Mouse (Mus musculus): Measurements from ENCODE around the gene Foxi2. TPM values are rescaled to one million over a fixed set of nuclear protein-coding genes. Genes with fewer than 3 reads are reported as not detected.

The Foxi2 gene
- polyA plus RNA-seq, 1 experiment from 2014 or later = not detected

- Histone ChIP-seq H3K36me3 (ENCODE audit: control insufficient read depth, insufficient read depth) (no peaks in the 10 kb centered on the region), H3K27me3 (ENCODE audit: control insufficient read depth, insufficient read depth, low read depth, low read length) (no peaks in the 10 kb centered on the region), H3K9ac (ENCODE audit: low read depth, low read length) (no peak overlapping the region), H3K4me2 (ENCODE audit: low read depth, low read length) (no peak overlapping the region), H3K4me3 (ENCODE audit: low read depth, low read length) (no peak overlapping the region), H3K9me3 (replicated peaks; ENCODE audit: control insufficient read depth, low read length) (no peaks in the 10 kb centered on the region), H3K4me1 (ENCODE audit: control insufficient read depth, low read depth, low read length) (peaks cover 6% of the 10 kb centered on the region; the same call in 1 of the 2 replicates), H3K27ac (ENCODE audit: low read length) (no peak overlapping the region)
- no peak for ATAC-seq (ENCODE audit: low read depth)
- 59% methylated on average over 6 of the region's 6 CpGs for WGBS (ENCODE audit: insufficient replicate concordance)
Measured at GRCm38 (mm10) chr7:135397096-135397495, 13.0 kb upstream of the Foxi2 start.

GRCm38 (mm10) chr7:135397874-135398273, 12.2 kb upstream of the Foxi2 start:
- Histone ChIP-seq H3K27ac (ENCODE audit: low read length) (peak overlapping the region; percentile 16; the same call in 1 of the 2 replicates), H3K9ac (ENCODE audit: low read depth, low read length) (no peak overlapping the region), H3K4me2 (ENCODE audit: low read depth, low read length) (0 out of 2 replicates have a peak overlapping the region, but pooled peaks have one; percentile 22), H3K36me3 (ENCODE audit: control insufficient read depth, insufficient read depth) (no peaks in the 10 kb centered on the region), H3K4me1 (ENCODE audit: control insufficient read depth, low read depth, low read length) (peaks cover 6% of the 10 kb centered on the region; the same call in 1 of the 2 replicates), H3K27me3 (ENCODE audit: control insufficient read depth, insufficient read depth, low read depth, low read length) (no peaks in the 10 kb centered on the region), H3K9me3 (replicated peaks; ENCODE audit: control insufficient read depth, low read length) (no peaks in the 10 kb centered on the region), H3K4me3 (ENCODE audit: low read depth, low read length) (no peak overlapping the region)
- peak; percentile 92 for ATAC-seq (ENCODE audit: low read depth)
- 7% methylated on average over 5 of the region's 5 CpGs for WGBS (ENCODE audit: insufficient replicate concordance)

- H3K9me3 ChIP-seq (replicated peaks; ENCODE audit: control insufficient read depth, low read length) = no peaks in the 10 kb centered on the region
- peaks cover under 1% of the 10 kb centered on the region; the same call in 1 of the 2 replicates for H3K4me1 ChIP-seq (ENCODE audit: control insufficient read depth, low read depth, low read length)
- no peak overlapping the region for H3K9ac ChIP-seq (ENCODE audit: low read depth, low read length)
- H3K27ac ChIP-seq (ENCODE audit: low read length) = no peak overlapping the region
- no peaks in the 10 kb centered on the region for H3K27me3 ChIP-seq (ENCODE audit: control insufficient read depth, insufficient read depth, low read depth, low read length)
- no peak overlapping the region for H3K4me3 ChIP-seq (ENCODE audit: low read depth, low read length)
- H3K36me3 ChIP-seq (ENCODE audit: control insufficient read depth, insufficient read depth) = no peaks in the 10 kb centered on the region
- no peak overlapping the region for H3K4me2 ChIP-seq (ENCODE audit: low read depth, low read length)
- ATAC-seq (ENCODE audit: low read depth) = no peak
- 4% methylated on average over 5 of the region's 5 CpGs for WGBS (ENCODE audit: insufficient replicate concordance)
Measured at GRCm38 (mm10) chr7:135403416-135403815, 6.7 kb upstream of the Foxi2 start.

- peaks cover 23% of the 10 kb centered on the region for H3K27me3 ChIP-seq (ENCODE audit: control insufficient read depth, insufficient read depth, low read depth, low read length)
Measured at GRCm38 (mm10) chr7:135406761-135407160, 3.3 kb upstream of the Foxi2 start.

GRCm38 (mm10) chr7:135408501-135408900, 1.6 kb upstream of the Foxi2 start:
- Histone ChIP-seq H3K27me3 (ENCODE audit: control insufficient read depth, insufficient read depth, low read depth, low read length) (peaks cover 35% of the 10 kb centered on the region), H3K4me1 (ENCODE audit: control insufficient read depth, low read depth, low read length) (no peaks in the 10 kb centered on the region), H3K9me3 (replicated peaks; ENCODE audit: control insufficient read depth, low read length) (no peaks in the 10 kb centered on the region), H3K27ac (ENCODE audit: low read length) (no peak overlapping the region), H3K4me3 (ENCODE audit: low read depth, low read length) (no peak overlapping the region), H3K4me2 (ENCODE audit: low read depth, low read length) (no peak overlapping the region), H3K36me3 (ENCODE audit: control insufficient read depth, insufficient read depth) (no peaks in the 10 kb centered on the region), H3K9ac (ENCODE audit: low read depth, low read length) (no peak overlapping the region)
- no peak for ATAC-seq (ENCODE audit: low read depth)
- WGBS (ENCODE audit: insufficient replicate concordance) = 40% methylated on average over 3 of the region's 3 CpGs

More at GRCm38 (mm10) chr7:135406761-135407160, 3.3 kb upstream of the Foxi2 start:
- H3K4me1 ChIP-seq (ENCODE audit: control insufficient read depth, low read depth, low read length) = no peaks in the 10 kb centered on the region
- 33% methylated on average over 3 of the region's 3 CpGs for WGBS (ENCODE audit: insufficient replicate concordance)
- H3K9me3 ChIP-seq (replicated peaks; ENCODE audit: control insufficient read depth, low read length) = no peaks in the 10 kb centered on the region
- no peak overlapping the region for H3K9ac ChIP-seq (ENCODE audit: low read depth, low read length)
- H3K4me3 ChIP-seq (ENCODE audit: low read depth, low read length) = no peak overlapping the region
- no peak for ATAC-seq (ENCODE audit: low read depth)
- H3K27ac ChIP-seq (ENCODE audit: low read length) = no peak overlapping the region
- H3K36me3 ChIP-seq (ENCODE audit: control insufficient read depth, insufficient read depth) = no peaks in the 10 kb centered on the region
- no peak overlapping the region for H3K4me2 ChIP-seq (ENCODE audit: low read depth, low read length)

GRCm38 (mm10) chr7:135412357-135412756, 2.2 kb downstream of the Foxi2 start:
- Histone ChIP-seq H3K27ac (ENCODE audit: low read length) (no peak overlapping the region), H3K4me2 (ENCODE audit: low read depth, low read length) (no peak overlapping the region), H3K9me3 (replicated peaks; ENCODE audit: control insufficient read depth, low read length) (no peaks in the 10 kb centered on the region), H3K4me3 (ENCODE audit: low read depth, low read length) (no peak overlapping the region), H3K4me1 (ENCODE audit: control insufficient read depth, low read depth, low read length) (no peaks in the 10 kb centered on the region), H3K27me3 (ENCODE audit: control insufficient read depth, insufficient read depth, low read depth, low read length) (peaks cover 35% of the 10 kb centered on the region), H3K9ac (ENCODE audit: low read depth, low read length) (no peak overlapping the region), H3K36me3 (ENCODE audit: control insufficient read depth, insufficient read depth) (no peaks in the 10 kb centered on the region)
- ATAC-seq (ENCODE audit: low read depth) = no peak
- WGBS (ENCODE audit: insufficient replicate concordance) = 31% methylated on average over 6 of the region's 6 CpGs

- Histone ChIP-seq H3K4me1 (ENCODE audit: control insufficient read depth, low read depth, low read length) (no peaks in the 10 kb centered on the region), H3K36me3 (ENCODE audit: control insufficient read depth, insufficient read depth) (no peaks in the 10 kb centered on the region), H3K9me3 (replicated peaks; ENCODE audit: control insufficient read depth, low read length) (no peaks in the 10 kb centered on the region), H3K27ac (ENCODE audit: low read length) (no peak overlapping the region), H3K27me3 (ENCODE audit: control insufficient read depth, insufficient read depth, low read depth, low read length) (no peaks in the 10 kb centered on the region), H3K9ac (ENCODE audit: low read depth, low read length) (no peak overlapping the region), H3K4me3 (ENCODE audit: low read depth, low read length) (no peak overlapping the region), H3K4me2 (ENCODE audit: low read depth, low read length) (no peak overlapping the region)
- WGBS (ENCODE audit: insufficient replicate concordance) = 78% methylated on average over 6 of the region's 6 CpGs
- ATAC-seq (ENCODE audit: low read depth) = no peak
Measured at GRCm38 (mm10) chr7:135428840-135429239, 18.7 kb downstream of the Foxi2 start.

GRCm38 (mm10) chr7:135430903-135431302, 20.8 kb downstream of the Foxi2 start:
- H3K9me3 ChIP-seq (replicated peaks; ENCODE audit: control insufficient read depth, low read length) = no peaks in the 10 kb centered on the region
- WGBS (ENCODE audit: insufficient replicate concordance) = 68% methylated on average over 2 of the region's 2 CpGs
- no peak for ATAC-seq (ENCODE audit: low read depth)

GRCm38 (mm10) chr7:135443903-135444302, 33.8 kb downstream of the Foxi2 start:
- 46% methylated on average over 4 of the region's 4 CpGs for WGBS (ENCODE audit: insufficient replicate concordance)
- no peak for ATAC-seq (ENCODE audit: low read depth)
- H3K36me3 ChIP-seq (ENCODE audit: control insufficient read depth, insufficient read depth) = no peaks in the 10 kb centered on the region

More at GRCm38 (mm10) chr7:135430903-135431302, 20.8 kb downstream of the Foxi2 start:
- no peak overlapping the region for H3K4me2 ChIP-seq (ENCODE audit: low read depth, low read length)
- H3K27me3 ChIP-seq (ENCODE audit: control insufficient read depth, insufficient read depth, low read depth, low read length) = no peaks in the 10 kb centered on the region
- no peak overlapping the region for H3K4me3 ChIP-seq (ENCODE audit: low read depth, low read length)
- H3K9ac ChIP-seq (ENCODE audit: low read depth, low read length) = no peak overlapping the region
- H3K36me3 ChIP-seq (ENCODE audit: control insufficient read depth, insufficient read depth) = no peaks in the 10 kb centered on the region
- H3K4me1 ChIP-seq (ENCODE audit: control insufficient read depth, low read depth, low read length) = no peaks in the 10 kb centered on the region
- no peak overlapping the region for H3K27ac ChIP-seq (ENCODE audit: low read length)

More at GRCm38 (mm10) chr7:135443903-135444302, 33.8 kb downstream of the Foxi2 start:
- Histone ChIP-seq H3K4me1 (ENCODE audit: control insufficient read depth, low read depth, low read length) (no peaks in the 10 kb centered on the region), H3K4me2 (ENCODE audit: low read depth, low read length) (no peak overlapping the region), H3K27ac (ENCODE audit: low read length) (no peak overlapping the region), H3K9me3 (replicated peaks; ENCODE audit: control insufficient read depth, low read length) (no peaks in the 10 kb centered on the region), H3K4me3 (ENCODE audit: low read depth, low read length) (no peak overlapping the region), H3K27me3 (ENCODE audit: control insufficient read depth, insufficient read depth, low read depth, low read length) (no peaks in the 10 kb centered on the region), H3K9ac (ENCODE audit: low read depth, low read length) (no peak overlapping the region)
